In the genomic region with DNA sequence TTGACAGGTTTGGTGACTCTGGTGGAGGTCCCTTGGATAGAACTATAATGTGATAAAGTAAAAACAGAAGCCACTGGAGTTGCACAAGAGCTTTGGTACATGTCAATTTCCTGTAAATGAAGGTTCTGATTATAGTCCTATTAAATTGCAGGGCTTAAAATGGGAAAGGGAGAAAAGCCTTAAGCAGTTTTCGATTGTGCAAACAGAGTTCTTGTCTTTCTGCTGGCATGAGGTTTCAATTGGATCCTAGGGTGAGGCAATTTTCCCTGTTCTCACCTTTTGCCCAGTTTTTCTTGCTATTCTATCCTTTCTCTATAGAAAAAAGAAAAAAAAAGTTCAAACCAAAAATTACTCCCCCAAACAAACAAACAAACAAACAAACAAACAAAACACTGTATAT, we compare ENCODE assay signal across 39 mouse cellular contexts. TPM values are rescaled to one million over a fixed set of nuclear protein-coding genes. Genes with fewer than 3 reads are reported as not detected.
"Had no signal": no experiment of that assay in that cellular context is flagged by ENCODE, and none has a peak within 500 bp of the region (broad histone marks: within the 10 kb centered on the region; RNA-seq: fewer than 3 reads in every experiment).

No protein-coding gene starts in this region.

- H3K9ac ChIP-seq: embryonic facial prominence, embryonic 12.5 days; embryonic facial prominence, embryonic 13.5 days; embryonic facial prominence, embryonic 15.5 days; forebrain, embryonic 12.5 days; forebrain, embryonic 13.5 days; forebrain, embryonic 15.5 days; forebrain, postnatal 0 days had no signal

- H3K9me3 ChIP-seq: embryonic facial prominence, embryonic 12.5 days; embryonic facial prominence, embryonic 13.5 days; embryonic facial prominence, embryonic 15.5 days; forebrain, embryonic 10.5 days; forebrain, embryonic 12.5 days; forebrain, embryonic 13.5 days; forebrain, embryonic 15.5 days; heart, embryonic 10.5 days had no signal

- H3K27me3 ChIP-seq: embryonic facial prominence, embryonic 12.5 days; embryonic facial prominence, embryonic 13.5 days; embryonic facial prominence, embryonic 15.5 days; forebrain, embryonic 12.5 days; forebrain, embryonic 13.5 days; forebrain, embryonic 15.5 days had no signal

- H3K4me3 ChIP-seq: embryonic facial prominence, embryonic 12.5 days; embryonic facial prominence, embryonic 13.5 days; embryonic facial prominence, embryonic 15.5 days; erythroblast, embryonic 14.5 days; forebrain, embryonic 10.5 days; forebrain, embryonic 12.5 days; forebrain, embryonic 13.5 days; forebrain, embryonic 15.5 days; gastrocnemius, adult 2 months; heart, adult 2 months; heart, embryonic 10.5 days had no signal

- H3K36me3 ChIP-seq: embryonic facial prominence, embryonic 12.5 days; embryonic facial prominence, embryonic 13.5 days; embryonic facial prominence, embryonic 15.5 days; forebrain, embryonic 10.5 days; forebrain, embryonic 12.5 days; forebrain, embryonic 15.5 days; heart, embryonic 10.5 days had no signal

- H3K4me2 ChIP-seq: embryonic facial prominence, embryonic 12.5 days; embryonic facial prominence, embryonic 13.5 days; embryonic facial prominence, embryonic 15.5 days; forebrain, embryonic 12.5 days; forebrain, embryonic 13.5 days; forebrain, embryonic 15.5 days; heart, embryonic 11.5 days had no signal

- H3K27ac ChIP-seq: embryonic facial prominence, embryonic 12.5 days; embryonic facial prominence, embryonic 13.5 days; embryonic facial prominence, embryonic 15.5 days; forebrain, embryonic 10.5 days; forebrain, embryonic 12.5 days; forebrain, embryonic 13.5 days; forebrain, embryonic 15.5 days; gastrocnemius, adult 2 months; heart, adult 2 months; heart, embryonic 10.5 days had no signal

- H3K4me1 ChIP-seq: embryonic facial prominence, embryonic 12.5 days; embryonic facial prominence, embryonic 13.5 days; embryonic facial prominence, embryonic 15.5 days; forebrain, embryonic 10.5 days; forebrain, embryonic 12.5 days; forebrain, embryonic 13.5 days; forebrain, embryonic 15.5 days; heart, embryonic 10.5 days had no signal

- DNase-seq: cerebellum, adult 9-10 months; cerebellum, adult 9-11 months; cerebellum, postnatal 10 days; cerebellum, postnatal 14 days; cerebellum, postnatal 25 days; cerebellum, postnatal 36 days; embryo, embryonic 11 days; forebrain, postnatal 0 days; gastrocnemius, adult 2 months; gastrocnemius, postnatal 10 days; gastrocnemius, postnatal 14 days; gastrocnemius, postnatal 25 days; gastrocnemius, postnatal 36 days; heart, adult 11 months; heart, adult 18-20 months; heart, adult 2 months had no signal

- ATAC-seq: forebrain, embryonic 13.5 days; forebrain, embryonic 14.5 days; forebrain, embryonic 15.5 days; forebrain, embryonic 16.5 days; forebrain, postnatal 0 days had no signal

RNA-seq across cellular contexts. Expression of gene Lelp1, which starts 34.3 kb away (rescaled TPM):
- total RNA-seq: common myeloid progenitor, adult 5-6 weeks; forebrain, postnatal 0 days; gastrocnemius, adult 18-20 months; gastrocnemius, adult 2 months; gastrocnemius, adult 8-10 months; gastrocnemius, postnatal 10 days; gastrocnemius, postnatal 14 days; gastrocnemius, postnatal 25 days; gastrocnemius, postnatal 36 days; gastrocnemius, postnatal 4 days; granulocyte monocyte progenitor cell, adult 5-6 weeks; heart, adult 18-20 months; heart, adult 2 months; heart, adult 8-10 months had no signal
- polyA plus RNA-seq: cortical plate, adult 2 months; embryonic facial prominence, embryonic 11.5 days; embryonic facial prominence, embryonic 12.5 days; embryonic facial prominence, embryonic 13.5 days; embryonic facial prominence, embryonic 15.5 days; erythroblast, embryonic 14.5 days; forebrain, embryonic 10.5 days; forebrain, embryonic 11.5 days; forebrain, embryonic 12.5 days; forebrain, embryonic 13.5 days; forebrain, embryonic 14.5 days; forebrain, embryonic 15.5 days; forebrain, embryonic 16.5 days; forebrain, postnatal 0 days; frontal cortex, adult 2 months; heart, embryonic 10.5 days; heart, embryonic 11.5 days had no signal

RNA-seq across cellular contexts. Expression of gene Sprr2a1, which starts 38.7 kb away (rescaled TPM):
- total RNA-seq: common myeloid progenitor, adult 5-6 weeks; forebrain, postnatal 0 days; gastrocnemius, adult 18-20 months; gastrocnemius, adult 2 months; gastrocnemius, adult 8-10 months; gastrocnemius, postnatal 10 days; gastrocnemius, postnatal 14 days; gastrocnemius, postnatal 25 days; gastrocnemius, postnatal 36 days; gastrocnemius, postnatal 4 days; granulocyte monocyte progenitor cell, adult 5-6 weeks; heart, adult 18-20 months; heart, adult 2 months; heart, adult 8-10 months had no signal
- polyA plus RNA-seq: cortical plate, adult 2 months; embryonic facial prominence, embryonic 11.5 days; embryonic facial prominence, embryonic 12.5 days; embryonic facial prominence, embryonic 13.5 days; erythroblast, embryonic 14.5 days; forebrain, embryonic 10.5 days; forebrain, embryonic 11.5 days; forebrain, embryonic 12.5 days; forebrain, embryonic 13.5 days; forebrain, embryonic 14.5 days; forebrain, embryonic 15.5 days; forebrain, embryonic 16.5 days; forebrain, postnatal 0 days; frontal cortex, adult 2 months; heart, adult 2 months; heart, embryonic 10.5 days; heart, embryonic 11.5 days had no signal

RNA-seq across cellular contexts. Expression of gene Sprr2a2, which starts 38.8 kb away (rescaled TPM):
- total RNA-seq: common myeloid progenitor, adult 5-6 weeks; forebrain, postnatal 0 days; gastrocnemius, adult 18-20 months; gastrocnemius, adult 2 months; gastrocnemius, adult 8-10 months; gastrocnemius, postnatal 10 days; gastrocnemius, postnatal 14 days; gastrocnemius, postnatal 25 days; gastrocnemius, postnatal 36 days; granulocyte monocyte progenitor cell, adult 5-6 weeks; heart, adult 18-20 months had no signal
- polyA plus RNA-seq: embryonic facial prominence, embryonic 11.5 days; embryonic facial prominence, embryonic 12.5 days; embryonic facial prominence, embryonic 13.5 days; forebrain, embryonic 10.5 days; forebrain, embryonic 11.5 days; forebrain, embryonic 12.5 days; forebrain, embryonic 13.5 days; forebrain, embryonic 14.5 days; forebrain, embryonic 15.5 days; forebrain, embryonic 16.5 days; forebrain, postnatal 0 days had no signal

RNA-seq across cellular contexts. Expression of gene Prr9, which starts 53.1 kb away (rescaled TPM):
- total RNA-seq: common myeloid progenitor, adult 5-6 weeks; gastrocnemius, adult 18-20 months; gastrocnemius, adult 2 months; gastrocnemius, adult 8-10 months; gastrocnemius, postnatal 14 days; gastrocnemius, postnatal 25 days; gastrocnemius, postnatal 36 days; gastrocnemius, postnatal 4 days; granulocyte monocyte progenitor cell, adult 5-6 weeks; heart, adult 18-20 months; heart, adult 2 months; heart, adult 8-10 months had no signal
- polyA plus RNA-seq: cortical plate, adult 2 months; embryonic facial prominence, embryonic 11.5 days; embryonic facial prominence, embryonic 12.5 days; embryonic facial prominence, embryonic 13.5 days; erythroblast, embryonic 14.5 days; forebrain, embryonic 10.5 days; forebrain, embryonic 11.5 days; forebrain, embryonic 12.5 days; forebrain, embryonic 13.5 days; forebrain, embryonic 14.5 days; forebrain, embryonic 15.5 days; forebrain, embryonic 16.5 days; forebrain, postnatal 0 days; frontal cortex, adult 2 months; gonadal fat pad, adult 2 months; heart, adult 2 months; heart, embryonic 10.5 days; heart, embryonic 11.5 days had no signal
